ENCODE assay signal across 16 mouse cellular contexts in genomic region chr4:97988703-97989102, GRCm38 (mm10).
A peak's percentile ranks its signal among the peaks of the same experiment; 100 is the strongest.
DNase-seq lines count a peak whose midpoint lies in the region; ATAC-seq and TF ChIP-seq lines count a peak whose summit lies in the region.
"Had no signal": no experiment of that assay in that cellular context is flagged by ENCODE, and none has a peak within 500 bp of the region (broad histone marks: within the 10 kb centered on the region; RNA-seq: fewer than 3 reads in every experiment).

No protein-coding gene starts in this region.

- WGBS in hindbrain, embryonic 11.5 days, result 50% methylated on average over 5 of the region's 5 CpGs
- 52% methylated on average over 5 of the region's 5 CpGs for WGBS in hindbrain, embryonic 13.5 days
- 76% methylated on average over 5 of the region's 5 CpGs for WGBS in limb, embryonic 13.5 days

- H3K4me1 ChIP-seq in hindbrain, embryonic 11.5 days (replicated peaks; ENCODE audit: control insufficient read depth, insufficient read depth, low read length), result no peaks in the 10 kb centered on the region
- H3K4me1 ChIP-seq in hindbrain, embryonic 13.5 days (replicated peaks), result peaks cover 7% of the 10 kb centered on the region
- H3K4me1 ChIP-seq in limb, embryonic 13.5 days, result peaks cover 26% of the 10 kb centered on the region

- H3K9ac ChIP-seq in hindbrain, embryonic 11.5 days (ENCODE audit: low read depth, low read length), result no peak overlapping the region
- no peak overlapping the region for H3K9ac ChIP-seq in hindbrain, embryonic 13.5 days
- H3K9ac ChIP-seq in limb, embryonic 13.5 days, result no peak overlapping the region
- H3K9ac ChIP-seq: embryonic facial prominence, embryonic 15.5 days; limb, embryonic 12.5 days had no signal

- H3K4me2 ChIP-seq in hindbrain, embryonic 11.5 days (replicated peaks; ENCODE audit: low read depth, low read length), result no peak overlapping the region
- H3K4me2 ChIP-seq in hindbrain, embryonic 13.5 days, result no peak overlapping the region
- H3K4me2 ChIP-seq in limb, embryonic 13.5 days (replicated peaks), result no peak overlapping the region
- H3K4me2 ChIP-seq: embryonic facial prominence, embryonic 15.5 days; limb, embryonic 12.5 days had no signal

- no peak for TF ChIP-seq CTCF in gastrocnemius, adult 2 months (IDR thresholded peaks at IDR 0.05)

- no peak overlapping the region for H3K4me3 ChIP-seq in gastrocnemius, adult 2 months
- no peak overlapping the region for H3K4me3 ChIP-seq in hindbrain, embryonic 11.5 days (ENCODE audit: low read depth, low read length)
- no peak overlapping the region for H3K4me3 ChIP-seq in hindbrain, embryonic 13.5 days
- no peak overlapping the region for H3K4me3 ChIP-seq in limb, embryonic 13.5 days
- H3K4me3 ChIP-seq: embryonic facial prominence, embryonic 15.5 days; limb, embryonic 12.5 days had no signal

- H3K36me3 ChIP-seq in hindbrain, embryonic 11.5 days (ENCODE audit: control insufficient read depth, insufficient read depth, low read length), result no peaks in the 10 kb centered on the region
- no peaks in the 10 kb centered on the region for H3K36me3 ChIP-seq in hindbrain, embryonic 13.5 days
- 0 out of 2 replicates have a peak, but pooled peaks cover 3% of the 10 kb centered on the region for H3K36me3 ChIP-seq in limb, embryonic 13.5 days
- H3K36me3 ChIP-seq: embryonic facial prominence, embryonic 15.5 days had no signal

- DNase-seq in gastrocnemius, adult 2 months, result no peak
- DNase-seq in gastrocnemius, postnatal 4 days (ENCODE audit: low spot score in 2 of 2), result no peak
- DNase-seq in hindbrain, embryonic 11.5 days (ENCODE audit: low spot score), result peak; percentile 18
- DNase-seq in Muller cell, postnatal 12 days (ENCODE audit: inconsistent ontology term), result peak; percentile 52
- DNase-seq in adrenal gland, adult 2 months, result no peak
- DNase-seq: adrenal gland, postnatal 25 days; cerebellum, postnatal 14 days; gastrocnemius, postnatal 14 days; kidney, postnatal 36 days; layer of hippocampus, postnatal 36 days; lung, postnatal 36 days had no signal

- intact Hi-C loops in gastrocnemius, adult 2 months (cut with DNase I), result no loop called here

- H3K27ac ChIP-seq in gastrocnemius, adult 2 months, result peak overlapping the region; percentile 66
- no peak overlapping the region for H3K27ac ChIP-seq in hindbrain, embryonic 11.5 days (ENCODE audit: low read depth, low read length)
- H3K27ac ChIP-seq in hindbrain, embryonic 13.5 days, result no peak overlapping the region
- peak overlapping the region; percentile 3; the same call in 1 of the 2 replicates for H3K27ac ChIP-seq in limb, embryonic 13.5 days
- H3K27ac ChIP-seq: embryonic facial prominence, embryonic 15.5 days; limb, embryonic 12.5 days had no signal

- H3K27me3 ChIP-seq in hindbrain, embryonic 11.5 days (ENCODE audit: control insufficient read depth, insufficient read depth, low read length), result no peaks in the 10 kb centered on the region
- H3K27me3 ChIP-seq in hindbrain, embryonic 13.5 days, result no peaks in the 10 kb centered on the region
- no peaks in the 10 kb centered on the region for H3K27me3 ChIP-seq in limb, embryonic 13.5 days
- H3K27me3 ChIP-seq: embryonic facial prominence, embryonic 15.5 days; limb, embryonic 12.5 days had no signal

- ATAC-seq in hindbrain, embryonic 11.5 days (ENCODE audit: low FRiP score), result 0 out of 2 replicates have a peak, but pooled peaks have one; percentile 19
- no peak for ATAC-seq in hindbrain, embryonic 13.5 days (ENCODE audit: low FRiP score)
- ATAC-seq in limb, embryonic 13.5 days (ENCODE audit: low FRiP score, low read depth), result no peak
- ATAC-seq: inflammation-experienced regulatory T-cells, adult 6 months had no signal

- H3K9me3 ChIP-seq in hindbrain, embryonic 11.5 days (ENCODE audit: control insufficient read depth, low read length), result no peaks in the 10 kb centered on the region
- no peaks in the 10 kb centered on the region for H3K9me3 ChIP-seq in hindbrain, embryonic 13.5 days
- no peaks in the 10 kb centered on the region for H3K9me3 ChIP-seq in limb, embryonic 13.5 days
- H3K9me3 ChIP-seq: embryonic facial prominence, embryonic 15.5 days; limb, embryonic 12.5 days had no signal

Comparison
In these comparisons a context has a peak if more than half of its experiments do, and no peak if none do; other contexts are left out.
1. DNase-seq: peak in hindbrain, embryonic 11.5 days (single experiment) and Muller cell, postnatal 12 days (single experiment); none in gastrocnemius, adult 2 months (single experiment), gastrocnemius, postnatal 4 days (0 of 2) and adrenal gland, adult 2 months (single experiment).
2. H3K27ac ChIP-seq: peak in gastrocnemius, adult 2 months (single experiment) and limb, embryonic 13.5 days (single experiment); none in hindbrain, embryonic 11.5 days (single experiment) and hindbrain, embryonic 13.5 days (single experiment).